Mouse (Mus musculus): Measurements from ENCODE around the gene Upk2.

- TF ChIP-seq CTCF (IDR thresholded peaks at IDR 0.05; ENCODE audit: borderline replicate concordance, extremely low read depth, insufficient read depth, insufficient read length): no peak
- TF ChIP-seq POLR2A (IDR thresholded peaks at IDR 0.05; ENCODE audit: borderline replicate concordance, extremely low read depth, insufficient read depth, insufficient read length, poor library complexity, severe bottlenecking): no peak
These were observed 42.5 kb downstream of the Upk2 start for GRCm38 (mm10) chr9:44412306-44412705.
